Mouse (Mus musculus) kidney, adult 18-20 months (tissue): ENCODE data around the gene Susd2.

Experiments
- DNase-seq: peaks from one replicate; pipeline ENCODE4 v3.0.0; 2021

Susd2 gene

DNA sequence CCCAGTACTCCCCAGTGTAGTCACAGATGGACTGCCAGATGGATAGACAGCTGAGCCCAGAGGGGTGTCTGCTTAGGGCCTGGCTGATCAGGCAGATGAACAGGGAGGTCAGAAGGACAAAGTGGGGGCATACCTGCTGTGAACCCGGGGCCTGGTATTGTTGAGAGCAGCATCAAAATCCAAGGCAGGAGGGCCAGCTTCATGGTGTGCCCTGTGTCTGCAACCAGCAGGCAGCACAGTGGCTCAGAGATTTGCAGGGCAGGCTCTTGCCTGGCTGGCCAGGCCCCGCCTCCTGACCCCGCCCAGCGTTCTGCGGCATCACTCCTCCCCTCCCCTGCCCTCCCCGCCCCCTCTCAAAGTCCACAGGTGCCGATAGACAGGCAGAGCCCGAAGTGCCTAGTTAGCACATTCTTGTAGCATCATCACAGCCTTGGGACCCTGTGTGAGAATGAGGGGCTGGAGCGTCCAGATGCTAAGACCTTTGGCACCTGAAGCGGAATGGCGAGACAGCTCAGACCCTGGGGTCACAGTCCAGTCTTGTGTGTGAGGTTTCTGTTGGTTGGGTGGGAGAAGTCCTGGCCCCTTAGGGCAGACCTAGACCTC lies at the start of gene Susd2:
TSS of gene Susd2 (minus strand) at position 268 of the 603 bp plus-strand sequence.
- peak; percentile 84 for DNase-seq

DNA sequence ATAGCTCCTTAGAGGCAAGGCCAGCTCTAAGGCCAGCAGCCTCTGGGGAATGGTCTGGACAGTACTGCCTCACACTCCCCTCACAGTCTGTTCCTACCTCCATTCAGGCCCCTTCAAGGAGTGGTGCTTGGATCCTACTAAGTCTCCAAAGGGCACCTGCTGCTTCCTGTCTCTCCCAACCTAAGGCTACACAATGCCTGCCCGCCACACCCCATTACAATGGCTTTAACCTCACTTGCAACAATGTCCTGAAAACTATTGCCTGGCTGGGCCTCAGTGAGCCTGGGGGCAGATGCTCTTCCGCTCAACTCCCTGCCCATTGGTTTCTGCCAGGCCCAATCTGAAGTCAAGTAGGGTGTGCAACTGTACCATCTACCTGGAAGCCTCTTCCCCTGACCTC lies 44.8 kb upstream of the Susd2 start:
- no peak for DNase-seq

DNA sequence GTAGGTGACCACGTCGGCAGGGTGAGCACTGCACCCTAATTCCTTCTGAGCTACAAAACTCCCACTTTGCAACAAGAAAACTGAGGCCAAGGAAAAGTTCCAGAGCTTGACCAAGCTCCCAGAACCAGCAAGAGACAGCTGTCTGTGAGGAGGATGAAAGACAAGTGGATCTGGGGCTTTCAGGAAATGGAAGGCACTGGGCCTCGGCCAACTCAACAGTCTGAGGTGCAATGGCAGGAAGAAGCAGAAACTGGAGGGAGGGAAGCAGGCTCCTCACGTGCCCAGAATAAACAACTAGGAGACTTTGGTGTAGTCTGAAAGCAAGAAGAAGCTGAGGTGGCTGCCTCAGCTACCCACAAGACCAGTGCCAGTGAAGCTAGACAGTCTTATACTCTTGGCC lies 42.9 kb upstream of the Susd2 start:
- no peak for DNase-seq

DNA sequence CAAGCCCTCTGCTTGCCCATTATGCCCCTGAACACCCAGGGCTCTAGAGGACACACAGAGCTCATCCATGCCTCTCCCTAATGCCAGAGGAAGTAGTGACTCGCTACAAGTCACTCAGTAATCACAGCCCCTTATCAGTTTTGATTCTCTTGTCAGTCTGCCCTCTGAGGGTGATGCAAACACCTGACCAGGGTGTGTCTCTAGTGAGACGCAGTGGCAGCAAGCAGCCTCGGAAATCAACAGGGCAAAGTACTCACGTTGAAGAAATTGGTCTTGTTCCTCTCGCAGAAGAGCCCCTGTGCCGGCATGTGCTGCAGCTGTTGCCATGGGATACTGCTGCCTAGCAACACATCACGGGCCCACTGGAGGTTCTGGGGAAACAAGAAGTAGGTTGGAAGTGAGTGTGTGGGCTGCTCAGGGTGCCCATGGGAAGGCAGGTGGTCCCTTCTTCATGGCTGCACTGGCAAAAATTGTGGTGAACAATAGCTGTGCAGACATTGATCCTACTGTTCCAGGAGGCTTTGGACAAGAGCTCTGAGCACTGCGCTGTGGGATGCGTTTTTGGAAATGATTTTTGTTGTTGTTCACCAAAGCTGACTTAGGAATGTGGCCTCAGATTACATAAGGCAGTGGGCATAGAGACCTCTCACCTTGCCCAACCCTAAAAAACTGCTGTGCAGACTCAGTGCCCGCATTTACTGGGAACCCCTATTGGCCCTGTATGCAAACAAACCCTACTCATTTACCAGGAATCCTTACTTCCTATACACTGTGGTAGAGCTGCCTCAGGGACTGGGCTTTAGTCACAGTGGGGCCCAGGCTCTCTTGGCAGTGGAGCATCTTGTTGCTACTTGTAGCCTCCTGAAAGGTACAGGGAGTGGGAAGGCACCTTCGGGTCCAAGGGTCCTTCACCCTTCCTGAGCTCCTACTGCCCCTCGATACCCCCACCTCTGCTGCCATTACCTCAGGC lies 40.5 kb upstream of the Susd2 start:
- no peak for DNase-seq

DNA sequence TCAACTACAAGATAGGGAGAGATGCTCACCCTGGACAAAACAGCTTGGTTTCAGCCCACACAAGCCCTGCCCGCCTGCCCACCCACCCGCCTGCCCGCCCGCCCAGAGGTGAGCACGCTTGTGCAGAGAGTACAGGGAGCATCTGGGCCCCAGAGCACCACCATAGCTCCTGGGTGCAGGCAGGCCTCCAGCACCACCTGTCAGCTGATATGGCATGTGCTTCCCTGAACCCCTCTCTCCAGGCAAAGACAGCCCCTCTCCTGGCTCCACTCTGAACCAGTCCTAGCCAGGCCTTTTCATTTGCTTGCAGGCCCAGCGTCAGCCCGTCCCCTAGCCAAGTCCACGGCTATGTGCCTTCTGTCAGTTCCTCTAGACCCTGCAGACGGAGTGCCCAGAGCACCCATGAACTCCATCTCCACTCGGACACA lies 36.8 kb upstream of the Susd2 start:
- no peak for DNase-seq

DNA sequence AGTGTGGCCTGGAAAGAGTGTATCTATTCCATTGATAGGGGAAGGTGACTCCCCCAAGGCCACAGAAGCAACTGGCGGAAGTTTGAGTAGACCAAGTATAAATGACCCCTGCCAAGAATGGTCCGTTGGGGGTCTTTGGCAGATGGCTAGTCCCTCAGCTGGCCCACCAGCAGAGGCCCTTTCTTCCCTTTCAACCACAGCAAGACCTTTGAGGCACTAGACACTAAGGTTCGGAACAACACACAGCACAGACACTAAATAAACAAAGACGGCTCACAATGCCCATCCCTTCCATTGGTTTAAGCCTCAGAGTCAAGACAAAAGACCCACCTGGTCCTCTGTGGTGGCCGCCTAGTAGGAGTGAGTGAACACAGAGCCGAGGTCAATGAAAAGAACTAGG lies 35.4 kb upstream of the Susd2 start:
- no peak for DNase-seq

DNA sequence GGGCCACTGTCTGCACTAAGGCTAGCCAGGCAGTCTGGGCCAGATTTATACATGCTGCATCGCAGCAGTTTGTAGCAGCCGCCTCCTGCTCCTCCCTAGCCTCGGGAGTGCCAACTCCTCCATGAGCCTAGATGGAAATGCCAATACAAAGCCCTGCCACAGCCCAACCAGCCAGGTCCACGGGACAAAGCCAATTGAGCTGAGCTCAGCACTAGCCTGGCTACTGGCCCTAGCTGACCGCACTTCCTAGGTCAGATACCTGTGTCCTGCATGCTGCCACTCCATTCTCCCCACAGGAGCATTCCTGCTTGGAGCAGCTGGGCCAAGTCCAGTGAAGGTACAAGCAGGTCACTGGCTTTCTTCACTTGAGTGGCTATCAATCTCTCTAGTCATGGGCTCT lies 34.2 kb upstream of the Susd2 start:
- DNase-seq = peak; percentile 38

DNA sequence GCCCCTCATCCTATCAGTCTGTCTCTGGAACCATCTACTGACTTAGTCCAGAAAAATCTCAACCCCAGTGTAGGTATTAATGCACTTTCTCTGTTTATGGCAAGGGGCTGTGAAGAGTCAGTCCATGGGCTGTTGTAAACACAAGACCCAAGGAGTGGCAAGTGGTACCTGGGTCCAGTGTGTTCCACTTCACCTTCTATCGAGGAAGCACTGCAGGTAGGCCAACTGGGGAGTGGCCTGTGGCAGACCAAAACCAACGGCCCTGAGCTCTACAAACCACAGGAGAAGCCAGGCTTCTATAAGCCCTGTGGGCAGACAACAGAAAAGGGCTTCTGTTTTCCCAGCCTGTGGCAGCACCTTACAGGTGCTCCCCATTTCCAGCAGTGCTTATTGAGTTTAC lies 33.8 kb upstream of the Susd2 start:
- no peak for DNase-seq

DNA sequence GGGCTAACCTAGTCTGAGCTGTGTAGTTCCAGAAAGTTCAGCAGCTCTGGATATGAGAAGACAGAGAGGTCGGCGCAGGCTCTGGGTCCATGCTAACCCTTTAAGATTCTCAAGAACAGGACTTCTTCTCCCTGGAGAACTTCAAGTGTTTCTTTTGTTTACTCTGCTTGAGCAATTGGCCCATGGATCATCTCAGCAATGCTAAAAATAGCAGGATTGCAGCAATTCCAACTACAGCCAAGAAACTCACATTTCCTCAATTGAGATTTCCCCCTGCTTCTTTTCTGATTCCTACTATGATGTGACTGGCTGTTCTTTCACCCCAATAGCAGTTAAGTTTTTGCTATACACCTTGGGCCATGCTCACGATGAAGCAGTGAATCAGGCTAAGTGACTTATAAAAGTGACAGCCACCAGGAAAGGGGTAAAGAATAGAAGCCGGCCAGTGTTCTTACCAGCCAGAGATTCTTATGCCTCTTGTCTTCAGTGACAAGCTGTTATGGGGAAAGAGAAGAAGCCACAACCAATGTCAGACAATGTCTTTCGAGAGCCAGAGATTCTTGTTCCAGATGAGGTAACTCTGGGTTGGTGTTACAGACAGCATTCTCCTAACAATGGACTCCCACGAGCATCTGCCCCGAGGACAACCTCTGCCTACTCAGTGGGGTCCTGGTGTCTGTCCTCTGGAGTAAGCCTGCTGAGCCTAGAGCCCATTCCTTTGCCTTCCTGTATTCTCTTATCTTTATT lies 33.2 kb upstream of the Susd2 start:
- DNase-seq = no peak

DNA sequence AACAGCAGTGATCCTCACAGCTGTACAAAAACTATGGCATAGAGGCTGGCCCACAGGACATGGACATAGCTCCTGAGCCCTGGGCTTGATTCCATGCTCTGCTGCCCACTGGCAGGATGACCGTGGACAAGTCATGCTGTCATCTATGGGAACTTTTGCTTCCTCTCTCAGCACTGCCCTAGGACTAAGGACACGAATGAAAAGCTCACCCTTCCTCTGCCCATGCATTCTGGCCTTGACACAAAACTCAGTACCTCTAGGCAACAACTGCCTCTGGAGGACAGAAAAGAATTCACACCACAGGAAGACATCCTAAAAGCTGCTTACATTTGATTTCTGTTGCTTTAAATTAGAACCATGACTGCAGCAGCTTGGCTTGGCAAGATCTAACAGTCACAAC lies 32.5 kb upstream of the Susd2 start:
- no peak for DNase-seq

DNA sequence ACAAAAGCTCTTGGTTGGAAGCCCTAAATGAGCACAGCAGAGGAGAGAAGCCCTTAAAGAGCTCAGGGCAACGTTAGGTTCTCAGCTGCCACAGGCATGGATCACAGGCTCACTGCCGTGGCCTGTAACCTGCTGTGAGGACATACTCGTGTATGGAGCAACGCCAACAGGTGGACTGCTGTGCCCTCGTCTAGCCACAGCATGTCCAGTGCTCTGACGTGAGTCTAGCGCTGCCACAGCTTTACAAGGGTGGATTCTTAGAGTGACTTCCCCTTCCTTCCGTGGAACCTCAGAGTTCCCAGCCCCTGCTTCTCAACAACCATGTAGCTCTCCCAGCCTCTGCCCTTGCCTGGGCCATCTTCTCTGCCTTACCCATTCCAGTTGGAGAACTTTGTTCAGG lies 31.8 kb upstream of the Susd2 start:
- DNase-seq = no peak

DNA sequence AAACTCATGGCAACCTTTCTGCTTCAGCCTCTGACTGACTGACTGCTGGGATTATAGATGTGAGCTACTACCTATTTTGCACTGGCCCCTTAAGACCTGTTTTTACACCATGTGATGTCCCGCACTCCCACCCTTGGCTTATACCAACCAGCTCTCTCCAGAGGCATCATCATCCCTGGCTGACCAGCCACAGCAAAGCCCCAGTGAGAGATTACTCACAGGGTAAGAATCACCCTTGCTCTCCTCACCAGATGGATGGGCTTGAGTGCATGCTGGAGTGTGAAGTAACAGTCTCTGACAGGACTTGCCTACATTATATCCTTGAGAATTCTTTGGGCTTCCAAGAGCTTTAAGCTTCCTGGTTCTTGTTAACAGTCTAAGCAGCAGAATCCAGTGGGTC lies 26.1 kb upstream of the Susd2 start:
- no peak for DNase-seq

DNA sequence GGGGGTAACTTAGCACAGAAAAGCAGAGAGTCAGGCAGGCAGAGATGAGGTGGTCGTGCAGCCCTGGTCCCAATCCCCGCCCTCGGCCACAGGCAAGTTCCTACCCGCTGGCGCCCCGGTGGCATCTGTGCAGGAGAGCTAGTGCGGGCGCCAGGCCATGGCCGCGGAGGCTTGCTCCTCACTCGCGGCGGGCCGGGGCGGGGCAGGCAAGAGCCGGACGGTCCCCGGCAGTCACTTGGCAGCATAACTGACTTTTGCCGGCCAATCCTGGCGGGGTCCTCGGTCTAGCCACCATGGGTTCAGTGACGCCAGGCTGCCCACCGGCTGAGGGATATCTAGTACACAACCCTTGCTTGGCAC lies 24.1 kb upstream of the Susd2 start:
- peak; percentile 73 for DNase-seq

DNA sequence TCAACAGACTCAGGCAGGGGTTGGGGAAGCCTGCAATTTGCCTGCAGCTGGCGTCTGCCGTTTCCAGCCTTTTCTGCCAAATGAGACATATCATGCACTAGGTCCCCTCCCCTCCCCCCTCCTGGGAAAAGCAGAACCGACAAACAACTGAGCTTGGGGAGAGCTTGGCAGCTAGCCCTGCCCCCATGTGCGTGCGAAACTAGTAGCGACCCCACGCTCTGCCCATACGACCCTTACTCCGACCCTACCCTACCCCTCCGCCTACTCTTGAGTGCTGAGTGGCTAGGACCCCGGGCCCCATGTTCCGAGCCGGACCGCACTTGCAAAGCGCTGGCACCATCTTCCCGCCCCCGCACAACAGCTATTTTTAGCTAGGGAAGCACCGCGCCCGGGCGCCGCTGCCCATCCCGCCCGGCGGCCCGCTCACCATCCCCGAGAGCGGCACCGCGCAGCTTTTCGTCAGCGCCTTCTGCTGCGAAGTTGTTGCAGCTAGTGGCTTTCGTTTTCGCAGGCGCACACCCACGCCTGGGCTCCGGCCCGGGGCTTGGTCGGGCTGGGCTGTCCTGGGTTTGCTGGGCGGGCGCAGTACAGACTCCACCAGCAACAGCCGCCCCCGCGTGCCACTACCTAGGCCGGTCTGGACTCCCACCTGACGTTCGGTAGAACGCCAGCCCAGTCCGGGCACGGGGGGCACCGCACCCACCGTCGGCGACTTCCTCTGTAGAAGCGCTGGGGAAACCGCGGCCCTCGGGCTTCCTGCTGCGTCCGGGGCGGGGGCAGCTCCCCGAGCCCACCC lies 23.5 kb upstream of the Susd2 start:
- peak; percentile 62 for DNase-seq

DNA sequence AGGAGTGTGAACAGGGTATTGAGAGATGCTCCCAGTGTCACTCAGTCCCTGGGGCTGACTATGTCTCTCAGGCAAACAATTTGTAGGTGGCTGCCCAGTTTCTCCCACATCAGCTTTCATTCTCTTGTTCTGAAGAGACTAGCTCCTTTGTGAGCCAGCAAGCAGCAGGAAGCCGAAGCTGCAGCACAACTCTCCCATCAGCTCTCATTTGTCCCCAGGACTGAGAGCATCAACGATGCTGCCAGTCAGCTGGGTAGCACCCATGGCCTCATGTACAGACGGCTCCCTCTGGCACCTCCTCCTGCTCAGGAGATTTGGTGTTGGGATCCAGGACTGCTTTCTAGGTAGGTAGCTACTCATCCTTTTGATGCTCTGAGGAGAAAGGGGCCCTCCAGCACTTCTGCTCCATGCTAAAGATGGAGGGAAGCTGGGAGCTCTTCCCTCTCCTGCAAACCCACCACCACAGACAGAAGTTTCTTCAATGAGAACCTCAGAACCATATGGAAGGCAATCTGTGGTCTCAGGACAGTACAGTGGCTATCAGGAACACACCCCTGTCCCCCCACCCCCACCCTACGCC lies 22.7 kb upstream of the Susd2 start:
- no peak for DNase-seq

DNA sequence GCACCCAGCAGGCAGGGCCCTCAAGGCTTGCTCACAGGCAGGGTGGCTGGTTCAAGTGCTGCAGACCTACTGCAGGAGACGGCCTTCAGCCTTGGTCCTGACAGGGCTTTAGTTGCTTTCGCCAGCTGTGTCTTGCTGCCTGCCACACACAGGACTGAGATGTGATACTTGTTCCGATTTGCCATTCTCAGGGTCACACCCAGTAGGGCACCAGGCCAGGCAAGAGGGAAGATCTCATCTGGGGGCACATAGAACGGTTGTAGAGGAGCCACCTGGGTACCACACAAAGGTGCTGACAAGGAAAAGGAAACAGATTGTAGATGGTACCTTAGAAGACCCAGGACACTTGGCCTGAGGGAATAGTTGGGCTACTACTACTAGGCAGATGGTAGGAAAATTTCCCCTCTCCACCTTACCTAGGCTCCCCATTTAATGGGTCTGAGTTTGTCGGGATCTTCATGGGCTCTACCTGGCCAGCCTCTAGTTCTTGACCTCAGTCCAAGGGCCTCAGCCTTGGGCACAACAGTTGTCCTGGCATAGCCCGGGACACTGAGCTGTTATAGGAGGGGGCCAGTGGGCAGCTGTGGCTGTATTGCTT lies 21.0 kb upstream of the Susd2 start:
- DNase-seq = no peak

DNA sequence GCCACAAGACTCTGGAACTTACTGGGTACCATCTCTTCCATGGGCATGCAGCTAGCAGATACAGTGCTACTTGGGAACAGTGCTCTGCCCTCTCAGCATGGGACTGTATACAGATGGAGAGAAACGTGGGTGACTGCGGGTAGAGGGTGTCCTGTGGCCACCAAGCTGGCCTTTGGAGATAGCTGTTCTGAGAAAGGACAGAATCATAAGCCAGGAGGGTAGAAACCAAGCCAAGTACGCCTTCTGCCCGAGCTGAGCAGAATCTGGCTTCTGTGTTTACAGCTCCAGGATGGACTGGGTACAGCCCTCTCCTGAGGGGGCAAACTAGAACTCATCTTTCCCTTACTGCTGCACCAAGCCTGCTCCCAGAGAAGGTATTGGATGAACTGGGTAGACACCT lies 18.8 kb upstream of the Susd2 start:
- no peak for DNase-seq

DNA sequence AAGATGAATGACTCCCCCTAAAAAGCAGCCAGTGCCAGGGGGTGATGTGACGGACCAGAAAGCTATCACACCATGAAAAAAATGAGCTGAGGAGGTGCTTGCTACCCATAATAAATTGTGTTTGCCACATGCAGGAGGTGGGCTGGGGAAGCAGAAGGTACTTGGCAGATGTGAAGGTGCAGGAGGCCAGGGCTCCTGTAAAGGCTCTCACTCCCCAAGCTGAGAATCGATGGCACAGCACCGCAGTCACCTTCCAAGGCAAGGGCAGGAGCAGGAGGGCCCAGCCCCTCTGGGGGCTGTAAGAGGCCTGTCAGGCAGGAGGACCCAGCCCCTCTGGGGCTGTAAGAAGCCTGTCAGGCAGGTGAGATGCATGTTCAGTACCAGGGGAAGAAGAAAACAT lies 18.1 kb upstream of the Susd2 start:
- no peak for DNase-seq

DNA sequence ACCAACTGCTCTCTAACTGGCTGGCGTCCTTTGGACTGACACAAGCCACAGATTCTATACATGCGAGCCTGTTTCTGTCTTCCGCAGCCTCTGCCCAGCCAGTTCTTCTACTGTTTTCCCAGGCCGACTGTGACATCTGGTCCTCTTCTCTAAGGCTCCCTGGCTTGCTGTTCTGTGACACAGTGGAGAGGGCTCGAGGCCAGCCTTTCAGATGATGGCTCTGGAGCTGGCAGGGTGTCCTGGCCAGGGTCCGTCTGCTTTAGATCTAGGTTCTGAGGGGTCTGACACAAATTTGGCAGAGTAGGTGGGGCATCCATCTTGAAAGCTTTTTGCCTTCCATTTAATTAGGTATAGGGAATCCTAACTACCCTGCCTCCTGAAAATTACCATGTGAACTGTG lies 17.6 kb upstream of the Susd2 start:
- DNase-seq = no peak

DNA sequence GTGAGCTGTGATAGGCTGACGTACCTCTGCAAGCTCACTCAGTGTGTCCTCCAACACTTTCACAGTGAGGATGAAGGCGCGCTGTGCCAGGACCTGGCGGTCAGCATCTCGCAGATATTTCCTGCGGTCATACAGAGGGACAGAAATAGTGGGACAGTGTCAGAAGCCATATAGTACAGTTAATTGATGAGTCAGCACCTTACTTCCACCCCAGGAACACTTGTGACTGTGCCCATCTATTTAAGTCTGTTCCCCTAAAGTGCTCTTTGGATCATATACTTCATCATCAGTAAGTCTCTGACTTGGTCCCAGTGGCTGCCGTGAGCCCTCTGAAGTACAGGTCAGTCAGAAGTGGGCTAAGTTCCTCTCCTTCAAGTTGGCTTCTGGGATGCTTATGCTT lies 14.0 kb upstream of the Susd2 start:
- DNase-seq = no peak

DNA sequence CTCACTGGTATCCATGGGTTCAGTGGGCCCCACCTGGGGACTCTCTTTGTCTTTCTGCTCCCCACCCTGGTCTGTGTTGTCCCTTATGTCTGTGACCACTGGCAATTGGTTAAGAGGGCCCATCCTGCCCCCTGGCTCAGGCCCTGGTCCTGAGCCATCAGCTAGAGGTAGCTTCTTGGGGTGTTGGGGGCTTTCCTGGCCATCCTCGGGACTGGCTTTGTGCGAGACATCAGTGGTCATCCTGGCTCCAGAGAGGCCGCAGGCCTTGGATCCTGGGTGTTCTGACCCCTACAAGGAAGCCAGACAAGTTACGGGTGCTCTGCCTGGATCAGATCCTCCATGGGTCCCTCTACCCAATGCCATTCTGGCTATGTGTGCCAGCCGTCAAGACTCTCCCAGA lies 13.4 kb upstream of the Susd2 start:
- no peak for DNase-seq

DNA sequence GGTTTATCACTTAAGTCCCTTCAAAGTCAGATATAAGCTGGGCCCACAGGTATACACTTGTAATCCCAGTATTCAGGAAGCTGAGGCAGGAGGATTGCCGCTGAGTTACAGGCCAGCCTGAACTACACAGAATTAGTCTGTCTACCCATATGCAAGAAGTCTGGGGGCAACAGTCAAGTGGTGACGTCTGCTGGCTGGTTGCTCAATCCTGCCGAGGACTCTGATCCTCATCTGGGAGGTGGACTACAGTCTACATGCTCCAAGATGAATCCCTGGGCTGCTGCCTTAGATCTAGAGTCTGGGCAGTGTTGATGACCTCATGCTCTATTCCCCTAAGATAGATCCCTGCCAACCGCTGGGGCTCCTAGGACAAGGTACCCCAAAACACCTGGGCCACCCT lies 10.2 kb upstream of the Susd2 start:
- no peak for DNase-seq
